Mouse (Mus musculus): ENCODE measurements around the gene Ttc7b. TPM values are rescaled to one million over a fixed set of nuclear protein-coding genes. Genes with fewer than 3 reads are reported as not detected.

The Ttc7b gene
- polyA plus RNA-seq, 1 experiment: 18.2 TPM

- Histone ChIP-seq H3K36me3 (ENCODE audit: control insufficient read depth, insufficient read depth) (no peaks in the 10 kb centered on the region), H3K27me3 (ENCODE audit: control insufficient read depth, insufficient read depth, insufficient read length) (no peaks in the 10 kb centered on the region), H3ac (ENCODE audit: control insufficient read depth, insufficient read length) (no peak overlapping the region), H3K4me2 (ENCODE audit: low read depth) (no peak overlapping the region), H3K79me2 (ENCODE audit: control insufficient read depth, insufficient read depth) (no peaks in the 10 kb centered on the region), H3K4me3 (no peak overlapping the region)
- no peak for TF ChIP-seq MAX (IDR thresholded peaks at IDR 0.05; ENCODE audit: low read depth)
- TF ChIP-seq REST (IDR thresholded peaks at IDR 0.05; ENCODE audit: insufficient read depth, insufficient read length): no peak
- no peak for TF ChIP-seq SRF (IDR thresholded peaks at IDR 0.05; ENCODE audit: control insufficient read depth, insufficient read length, low read depth)
- no peak for TF ChIP-seq POLR2AphosphoS2 (IDR thresholded peaks at IDR 0.05; ENCODE audit: insufficient read length, low read depth)
- no peak for TF ChIP-seq MYOD1 (IDR thresholded peaks at IDR 0.05; ENCODE audit: control insufficient read depth in 1 of 3, insufficient read length in 2 of 3, low read depth in 2 of 3)
- TF ChIP-seq TCF12 (IDR thresholded peaks at IDR 0.05; ENCODE audit: insufficient read depth, poor library complexity, severe bottlenecking): no peak
- no peak for TF ChIP-seq MYOG (IDR thresholded peaks at IDR 0.05; ENCODE audit: control insufficient read depth in 1 of 3, insufficient read depth in 1 of 3, insufficient read length in 2 of 3, low read depth in 2 of 3)
- no peak for TF ChIP-seq TCF3 (IDR thresholded peaks at IDR 0.05; ENCODE audit: insufficient read length, low read depth)
- no peak for TF ChIP-seq USF1 (IDR thresholded peaks at IDR 0.05; ENCODE audit: low read depth)
These were observed 232.6 kb downstream of the Ttc7b start for GRCm38 (mm10) chr12:100288018-100288417.

GRCm38 (mm10) chr12:100287565-100287964, 233.1 kb downstream of the Ttc7b start:
- TF ChIP-seq MAX (IDR thresholded peaks at IDR 0.05; ENCODE audit: low read depth) (no peak), POLR2AphosphoS2 (IDR thresholded peaks at IDR 0.05; ENCODE audit: insufficient read length, low read depth) (no peak), CEBPB (IDR thresholded peaks at IDR 0.05; ENCODE audit: insufficient read depth, poor library complexity, severe bottlenecking) (no peak), MYOG (IDR thresholded peaks at IDR 0.05; ENCODE audit: control insufficient read depth in 1 of 3, insufficient read depth in 1 of 3, insufficient read length in 2 of 3, low read depth in 2 of 3) (no peak), POLR2A (IDR thresholded peaks at IDR 0.05; ENCODE audit: insufficient read length, low read depth) (no peak), MYOD1 (IDR thresholded peaks at IDR 0.05; ENCODE audit: control insufficient read depth in 1 of 3, insufficient read length in 2 of 3, low read depth in 2 of 3) (no peak), REST (IDR thresholded peaks at IDR 0.05; ENCODE audit: insufficient read depth, insufficient read length) (no peak), SRF (IDR thresholded peaks at IDR 0.05; ENCODE audit: control insufficient read depth, insufficient read length, low read depth) (no peak)
- Histone ChIP-seq H3K36me3 (ENCODE audit: control insufficient read depth, insufficient read depth) (no peaks in the 10 kb centered on the region), H3K27me3 (ENCODE audit: control insufficient read depth, insufficient read depth, insufficient read length) (no peaks in the 10 kb centered on the region), H3K4me2 (ENCODE audit: low read depth) (no peak overlapping the region), H3K79me2 (ENCODE audit: control insufficient read depth, insufficient read depth) (no peaks in the 10 kb centered on the region), H3K4me3 (no peak overlapping the region), H3ac (ENCODE audit: control insufficient read depth, insufficient read length) (no peak overlapping the region)

GRCm38 (mm10) chr12:100283283-100283682, 237.3 kb downstream of the Ttc7b start:
- Histone ChIP-seq H3K79me2 (ENCODE audit: control insufficient read depth, insufficient read depth) (no peaks in the 10 kb centered on the region), H3K36me3 (ENCODE audit: control insufficient read depth, insufficient read depth) (no peaks in the 10 kb centered on the region), H3K4me3 (no peak overlapping the region), H3ac (ENCODE audit: control insufficient read depth, insufficient read length) (no peak overlapping the region), H3K27me3 (ENCODE audit: control insufficient read depth, insufficient read depth, insufficient read length) (no peaks in the 10 kb centered on the region), H3K4me2 (ENCODE audit: low read depth) (no peak overlapping the region)
- TF ChIP-seq POLR2AphosphoS2 (IDR thresholded peaks at IDR 0.05; ENCODE audit: insufficient read length, low read depth) (no peak), E2F4 (IDR thresholded peaks at IDR 0.05; ENCODE audit: insufficient read depth) (no peak), MAX (IDR thresholded peaks at IDR 0.05; ENCODE audit: low read depth) (no peak), USF1 (IDR thresholded peaks at IDR 0.05; ENCODE audit: low read depth) (no peak), MYOG (IDR thresholded peaks at IDR 0.05; ENCODE audit: control insufficient read depth in 1 of 3, insufficient read depth in 1 of 3, insufficient read length in 2 of 3, low read depth in 2 of 3) (no peak), SRF (IDR thresholded peaks at IDR 0.05; ENCODE audit: control insufficient read depth, insufficient read length, low read depth) (no peak), CEBPB (IDR thresholded peaks at IDR 0.05; ENCODE audit: insufficient read depth, poor library complexity, severe bottlenecking) (no peak), MYOD1 (IDR thresholded peaks at IDR 0.05; ENCODE audit: control insufficient read depth in 1 of 3, insufficient read length in 2 of 3, low read depth in 2 of 3) (no peak), REST (IDR thresholded peaks at IDR 0.05; ENCODE audit: insufficient read depth, insufficient read length) (no peak), TCF3 (IDR thresholded peaks at IDR 0.05; ENCODE audit: insufficient read length, low read depth) (no peak), TCF12 (IDR thresholded peaks at IDR 0.05; ENCODE audit: insufficient read depth, poor library complexity, severe bottlenecking) (no peak), POLR2A (IDR thresholded peaks at IDR 0.05; ENCODE audit: insufficient read length, low read depth) (no peak)

GRCm38 (mm10) chr12:100282025-100282885, 238.4 kb downstream of the Ttc7b start:
- TF ChIP-seq TCF12 (IDR thresholded peaks at IDR 0.05; ENCODE audit: insufficient read depth, poor library complexity, severe bottlenecking): no peak
- TF ChIP-seq MAX (IDR thresholded peaks at IDR 0.05; ENCODE audit: low read depth): no peak
- TF ChIP-seq E2F4 (IDR thresholded peaks at IDR 0.05; ENCODE audit: insufficient read depth): no peak
- no peak for TF ChIP-seq USF1 (IDR thresholded peaks at IDR 0.05; ENCODE audit: low read depth)
- TF ChIP-seq POLR2AphosphoS2 (IDR thresholded peaks at IDR 0.05; ENCODE audit: insufficient read length, low read depth): no peak
- TF ChIP-seq MYOD1 (IDR thresholded peaks at IDR 0.05; ENCODE audit: control insufficient read depth in 1 of 3, insufficient read length in 2 of 3, low read depth in 2 of 3): no peak
- no peak for TF ChIP-seq MYOG (IDR thresholded peaks at IDR 0.05; ENCODE audit: control insufficient read depth in 1 of 3, insufficient read depth in 1 of 3, insufficient read length in 2 of 3, low read depth in 2 of 3)

More at GRCm38 (mm10) chr12:100282025-100282885, 238.4 kb downstream of the Ttc7b start:
- no peaks in the 10 kb centered on the region for H3K36me3 ChIP-seq (ENCODE audit: control insufficient read depth, insufficient read depth)
- H3K4me3 ChIP-seq: no peak overlapping the region
- H3K4me2 ChIP-seq (ENCODE audit: low read depth): no peak overlapping the region
- H3K27me3 ChIP-seq (ENCODE audit: control insufficient read depth, insufficient read depth, insufficient read length): no peaks in the 10 kb centered on the region
- H3ac ChIP-seq (ENCODE audit: control insufficient read depth, insufficient read length): no peak overlapping the region
- H3K79me2 ChIP-seq (ENCODE audit: control insufficient read depth, insufficient read depth): no peaks in the 10 kb centered on the region
